Mouse (Mus musculus) lung, embryonic 15.5 days (tissue): ENCODE results near the gene Bcl11b. TPM values are rescaled to one million over a fixed set of nuclear protein-coding genes. Genes with fewer than 3 reads are reported as not detected.
A peak's percentile ranks its signal among the peaks of the same experiment; 100 is the strongest.

Experiments used
- ATAC-seq: fragments of 200-750 bp; cut with Nextera tagmentation; 2 replicates; pipeline ENCODE4 v1.8.0; 2017; ENCODE audit warnings: moderate number of reproducible peaks, borderline replicate concordance; ENCODE audit not compliant: low FRiP score, low TSS enrichment; ENCODE audit errors: extremely low read depth
- H3K27ac ChIP-seq: fragments of 300-500 bp; sonication (generic); 2 replicates; pipeline ENCODE4 v1.5.1; 2015; ENCODE audit warnings: moderate library complexity, mild to moderate bottlenecking, inconsistent platforms
- H3K27me3 ChIP-seq: fragments of 300-500 bp; sonication (generic); 2 replicates; pipeline ENCODE4 v1.6.1; 2015; ENCODE audit warnings: inconsistent platforms
- H3K36me3 ChIP-seq: fragments of 300-500 bp; sonication (generic); 2 replicates; pipeline ENCODE4 v1.6.1; 2015; ENCODE audit warnings: inconsistent platforms
- H3K4me1 ChIP-seq: fragments of 300-500 bp; sonication (generic); 2 replicates; pipeline ENCODE4 v1.6.1; 2015; ENCODE audit warnings: inconsistent platforms
- H3K4me2 ChIP-seq: fragments of 300-500 bp; sonication (generic); 2 replicates; pipeline ENCODE4 v1.6.1; 2015; ENCODE audit warnings: inconsistent platforms, mild to moderate bottlenecking, moderate library complexity
- H3K4me3 ChIP-seq: fragments of 300-500 bp; sonication (generic); 2 replicates; pipeline ENCODE4 v1.5.1; 2015; ENCODE audit warnings: mild to moderate bottlenecking, inconsistent platforms
- H3K9ac ChIP-seq: fragments of 300-500 bp; sonication (generic); 2 replicates; pipeline ENCODE4 v1.6.1; 2015; ENCODE audit warnings: inconsistent platforms
- H3K9me3 ChIP-seq: fragments of 300-500 bp; sonication (generic); 2 replicates; pipeline ENCODE4 v1.6.1; 2016; ENCODE audit warnings: inconsistent platforms
- WGBS: fragments of 180-500 bp; shearing (Covaris S2); methylation state at CpG from one replicate; pipeline ENCODE4 v1.1.7; 2015; 5-methylcytosine and 5-hydroxymethylcytosine counted together
- polyA plus RNA-seq: library from polyadenylated mRNA; unstranded; fragments of >200 nt; fragmentation: Nextera tagmentation; extraction: Ambion mirVana; gene quantifications from 2 replicates; pipeline ENCODE4 v1.2.1, GENCODE M21; 2015

Gene Bcl11b
- polyA plus RNA-seq, 1 experiment from 2014 or later = 5.2 TPM

DNA sequence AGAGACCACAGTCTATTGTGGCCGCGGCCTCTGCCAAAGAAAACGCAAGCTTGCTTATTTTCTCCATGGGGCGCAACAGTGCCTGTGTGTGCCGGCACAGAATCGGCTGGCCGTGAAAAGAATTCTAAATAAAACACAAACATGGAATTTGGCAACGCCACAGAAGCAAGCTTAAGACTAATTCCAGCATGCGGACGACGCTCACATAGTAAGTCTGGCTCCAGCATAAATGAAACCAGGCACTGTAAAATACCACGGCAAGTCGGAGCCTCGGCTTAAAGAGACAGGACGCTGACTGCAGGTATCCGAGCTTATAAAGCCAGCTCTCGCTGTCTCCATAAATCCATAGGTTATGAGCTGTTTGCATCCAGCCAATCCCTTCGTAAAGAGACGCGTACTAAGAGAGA is 51.1 kb downstream of the Bcl11b start:
- peak overlapping the region; percentile 41 for H3K4me2 ChIP-seq
- no peak overlapping the region for H3K9ac ChIP-seq
- H3K27ac ChIP-seq = no peak overlapping the region
- H3K4me3 ChIP-seq = no peak overlapping the region
- 42% methylated on average over 20 of the region's 20 CpGs for WGBS
- no peaks in the 10 kb centered on the region for H3K27me3 ChIP-seq
- peak; percentile 29; the same call in 1 of the 2 replicates for ATAC-seq
- H3K9me3 ChIP-seq = no peaks in the 10 kb centered on the region
- H3K36me3 ChIP-seq = no peaks in the 10 kb centered on the region
- H3K4me1 ChIP-seq = peaks cover 31% of the 10 kb centered on the region

DNA sequence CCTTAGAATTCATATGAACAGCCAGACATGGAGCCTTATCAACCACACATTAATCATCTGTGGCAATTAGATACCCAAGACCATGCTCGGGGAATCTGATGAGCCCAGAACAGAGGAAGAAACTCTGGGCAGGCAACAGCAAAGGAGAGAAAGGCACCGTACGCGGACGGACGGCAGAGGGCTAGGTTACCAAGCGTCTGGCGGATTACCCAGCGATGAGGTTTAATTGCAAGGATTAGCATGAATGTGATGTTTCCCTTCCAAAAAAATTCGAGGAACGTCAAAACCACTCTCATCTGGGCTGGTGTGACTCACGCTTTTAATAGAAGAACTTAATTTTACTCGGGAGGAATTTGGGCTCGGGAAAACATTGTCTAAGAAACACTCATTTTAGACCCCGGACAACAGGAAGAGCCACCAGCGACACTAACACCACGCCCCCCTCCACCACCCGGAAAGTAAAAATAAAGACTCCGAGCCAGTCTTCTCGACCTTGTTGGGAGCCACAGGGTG is 52.7 kb downstream of the Bcl11b start:
- ATAC-seq = no peak
- no peak overlapping the region for H3K4me3 ChIP-seq
- H3K4me1 ChIP-seq = peaks cover 31% of the 10 kb centered on the region
- no peak overlapping the region for H3K27ac ChIP-seq
- no peak overlapping the region for H3K9ac ChIP-seq
- no peak overlapping the region for H3K4me2 ChIP-seq
- no peaks in the 10 kb centered on the region for H3K9me3 ChIP-seq
- 65% methylated on average over 20 of the region's 20 CpGs for whole genome bisulfite sequencing
- H3K36me3 ChIP-seq = no peaks in the 10 kb centered on the region
- H3K27me3 ChIP-seq = no peaks in the 10 kb centered on the region

DNA sequence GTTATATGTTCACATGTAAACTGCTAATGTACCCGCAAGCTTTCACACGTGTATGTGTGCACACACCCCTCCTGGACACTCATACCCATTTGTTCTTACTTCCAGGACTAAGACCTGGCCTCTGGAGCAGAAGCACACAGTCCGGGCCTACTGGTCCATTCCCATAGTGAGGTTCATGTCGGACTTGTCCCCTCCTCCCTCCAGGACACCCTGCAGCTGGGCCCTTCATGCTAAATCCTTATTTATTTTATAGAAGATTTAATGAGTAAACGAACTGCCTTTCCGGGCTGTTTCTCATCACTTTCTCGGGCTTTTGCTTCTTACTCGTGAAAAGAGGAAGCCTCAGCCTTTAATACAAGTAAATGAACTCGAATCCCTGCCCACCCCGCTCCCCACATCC is 54.0 kb downstream of the Bcl11b start:
- H3K4me2 ChIP-seq = no peak overlapping the region
- peaks cover 27% of the 10 kb centered on the region for H3K4me1 ChIP-seq
- H3K9ac ChIP-seq = no peak overlapping the region
- no peaks in the 10 kb centered on the region for H3K9me3 ChIP-seq
- no peaks in the 10 kb centered on the region for H3K36me3 ChIP-seq
- H3K4me3 ChIP-seq = no peak overlapping the region
- WGBS = 61% methylated on average over 10 of the region's 10 CpGs
- no peaks in the 10 kb centered on the region for H3K27me3 ChIP-seq
- H3K27ac ChIP-seq = no peak overlapping the region
- ATAC-seq = no peak

DNA sequence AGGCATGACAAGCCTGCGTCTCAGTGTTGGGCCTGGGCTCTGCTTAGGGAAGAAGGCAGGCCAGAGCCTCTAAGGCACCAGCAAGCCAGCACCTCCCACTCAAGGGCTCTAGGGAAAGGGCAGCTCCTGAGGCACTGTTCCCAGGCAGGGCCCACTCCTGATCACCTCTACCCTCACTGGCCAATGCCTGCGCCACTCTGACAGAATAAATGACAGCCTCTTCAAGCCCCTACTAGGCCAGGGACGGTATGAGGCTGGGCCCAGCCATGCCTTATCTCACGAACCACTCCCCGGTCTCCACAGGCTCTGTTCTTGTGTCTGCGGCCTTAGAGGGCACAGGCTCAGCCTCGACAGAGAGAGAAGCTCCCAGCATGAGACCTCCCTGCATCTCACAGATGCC is 61.3 kb downstream of the Bcl11b start:
- H3K9ac ChIP-seq = no peak overlapping the region
- H3K36me3 ChIP-seq = no peaks in the 10 kb centered on the region
- WGBS = 64% methylated on average over 7 of the region's 7 CpGs
- no peak overlapping the region for H3K4me3 ChIP-seq
- no peak overlapping the region for H3K27ac ChIP-seq
- no peaks in the 10 kb centered on the region for H3K4me1 ChIP-seq
- ATAC-seq = no peak
- no peaks in the 10 kb centered on the region for H3K9me3 ChIP-seq
- H3K27me3 ChIP-seq = no peaks in the 10 kb centered on the region
- H3K4me2 ChIP-seq = no peak overlapping the region

- WGBS = 85% methylated on average over 9 of the region's 9 CpGs
- Histone ChIP-seq H3K27ac (no peak overlapping the region), H3K4me1 (no peaks in the 10 kb centered on the region), H3K4me2 (no peak overlapping the region), H3K27me3 (0 out of 2 replicates have a peak, but pooled peaks cover 3% of the 10 kb centered on the region), H3K36me3 (no peaks in the 10 kb centered on the region), H3K9ac (no peak overlapping the region), H3K4me3 (no peak overlapping the region), H3K9me3 (no peaks in the 10 kb centered on the region)
- ATAC-seq = no peak
These were observed 62.6 kb downstream of the Bcl11b start for GRCm38 (mm10) chr12:107940774-107941173.

DNA sequence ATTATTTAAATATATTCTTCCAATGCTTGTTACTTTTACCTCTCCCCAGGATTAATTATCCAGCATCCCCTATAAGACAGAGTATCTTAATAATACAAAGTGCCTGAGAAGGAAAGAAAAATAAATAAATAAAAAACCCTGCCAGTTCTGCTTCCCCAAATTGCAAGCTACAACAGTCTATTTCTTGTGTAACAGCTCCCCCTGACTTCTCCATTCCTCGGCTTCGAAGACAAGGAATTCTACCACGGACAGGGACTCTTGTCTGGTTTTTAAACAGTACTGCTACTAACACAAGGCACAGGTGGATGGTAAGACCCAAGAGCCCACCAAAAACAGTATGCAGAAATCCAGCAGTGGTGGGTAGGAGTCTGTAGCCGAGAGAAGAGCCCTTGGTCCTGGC is 64.2 kb downstream of the Bcl11b start:
- no peak overlapping the region for H3K4me3 ChIP-seq
- 52% methylated on average over 4 of the region's 4 CpGs for WGBS
- H3K27ac ChIP-seq = no peak overlapping the region
- H3K27me3 ChIP-seq = 0 out of 2 replicates have a peak, but pooled peaks cover 8% of the 10 kb centered on the region
- no peak overlapping the region for H3K4me2 ChIP-seq
- H3K36me3 ChIP-seq = no peaks in the 10 kb centered on the region
- H3K9ac ChIP-seq = no peak overlapping the region
- H3K9me3 ChIP-seq = no peaks in the 10 kb centered on the region
- 0 out of 2 replicates have a peak, but pooled peaks cover 10% of the 10 kb centered on the region for H3K4me1 ChIP-seq
- no peak for ATAC-seq

DNA sequence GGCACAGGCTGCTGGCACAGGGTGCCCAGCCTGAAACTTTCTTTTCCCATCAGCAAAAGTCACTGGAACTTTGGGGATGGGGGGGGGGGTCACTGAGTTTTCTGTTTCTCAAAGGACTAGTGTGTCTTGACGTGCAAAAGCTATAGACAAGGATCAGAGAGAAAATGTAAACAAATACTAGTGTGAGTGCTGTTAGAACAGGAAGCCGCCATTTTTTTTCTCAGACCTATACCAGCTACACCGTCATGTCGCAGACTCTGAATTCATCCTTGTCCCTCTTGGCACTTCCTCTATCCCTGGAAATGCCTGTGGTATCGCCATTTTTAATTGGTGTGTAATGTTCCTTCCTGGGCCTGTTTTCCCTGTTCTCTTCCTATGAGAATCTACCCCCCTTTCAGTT is 66.4 kb downstream of the Bcl11b start:
- Histone ChIP-seq H3K9ac (no peak overlapping the region), H3K36me3 (no peaks in the 10 kb centered on the region), H3K4me1 (peaks cover 15% of the 10 kb centered on the region; the same call in 1 of the 2 replicates), H3K9me3 (no peaks in the 10 kb centered on the region), H3K4me3 (no peak overlapping the region), H3K27ac (no peak overlapping the region), H3K27me3 (0 out of 2 replicates have a peak, but pooled peaks cover 8% of the 10 kb centered on the region), H3K4me2 (no peak overlapping the region)
- no peak for ATAC-seq
- WGBS = 64% methylated on average over 5 of the region's 5 CpGs

DNA sequence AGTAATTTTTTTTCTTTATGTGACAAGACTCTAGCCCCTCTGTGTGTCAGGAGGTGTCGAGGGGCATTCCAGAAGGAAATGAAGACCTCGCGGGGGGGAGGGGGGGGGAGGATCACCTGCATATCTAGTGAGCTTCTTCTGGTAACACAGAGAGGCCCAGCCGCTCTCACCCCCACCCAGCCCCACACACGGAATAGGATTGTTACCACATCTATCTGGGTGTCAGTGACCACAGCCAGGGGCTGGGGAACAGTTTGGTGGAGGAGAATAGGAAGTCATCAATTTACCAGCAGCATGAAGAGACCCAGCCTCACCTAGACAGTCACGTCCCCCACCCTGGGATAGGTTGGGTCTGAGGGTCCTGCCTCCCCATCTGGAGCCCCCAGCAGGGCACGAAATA is 67.0 kb downstream of the Bcl11b start:
- no peaks in the 10 kb centered on the region for H3K36me3 ChIP-seq
- H3K9ac ChIP-seq = no peak overlapping the region
- WGBS = 64% methylated on average over 7 of the region's 7 CpGs
- no peak overlapping the region for H3K4me3 ChIP-seq
- no peak for ATAC-seq
- H3K9me3 ChIP-seq = no peaks in the 10 kb centered on the region
- H3K27me3 ChIP-seq = 0 out of 2 replicates have a peak, but pooled peaks cover 8% of the 10 kb centered on the region
- no peak overlapping the region for H3K4me2 ChIP-seq
- H3K4me1 ChIP-seq = peaks cover 21% of the 10 kb centered on the region
- H3K27ac ChIP-seq = no peak overlapping the region

DNA sequence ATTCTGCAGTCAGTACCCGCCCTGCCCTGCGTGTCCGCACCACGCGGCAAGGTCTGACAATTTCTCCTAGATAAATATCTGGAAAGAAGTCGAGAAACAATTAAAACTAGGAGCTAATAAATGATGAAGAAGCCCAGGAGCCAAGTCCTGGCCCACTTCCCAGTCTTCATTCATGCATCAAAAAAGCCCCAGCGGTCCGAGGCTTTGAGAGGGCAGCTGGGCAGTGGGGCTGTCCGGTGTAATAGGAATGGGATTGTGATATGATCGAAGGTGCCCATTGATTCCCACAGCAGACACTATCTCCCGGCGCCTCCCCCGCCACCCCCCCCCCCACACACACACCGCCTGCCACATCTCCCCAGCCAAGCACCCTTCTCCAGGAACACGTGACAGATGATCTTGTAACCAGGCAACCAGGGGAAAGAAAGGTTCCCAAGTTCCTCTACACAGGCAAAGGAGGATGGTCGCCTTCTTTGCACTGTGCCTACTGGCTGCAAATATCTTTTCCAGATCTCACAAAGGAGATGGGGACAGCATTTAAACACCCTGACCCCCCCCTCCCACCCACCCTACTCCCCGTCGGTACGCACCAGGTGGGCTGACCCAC is 68.5 kb downstream of the Bcl11b start:
- Histone ChIP-seq H3K36me3 (no peaks in the 10 kb centered on the region), H3K27ac (no peak overlapping the region), H3K9ac (no peak overlapping the region), H3K4me1 (peaks cover 35% of the 10 kb centered on the region), H3K9me3 (no peaks in the 10 kb centered on the region), H3K27me3 (0 out of 2 replicates have a peak, but pooled peaks cover 8% of the 10 kb centered on the region), H3K4me3 (no peak overlapping the region), H3K4me2 (no peak overlapping the region)
- ATAC-seq = no peak
- WGBS = 50% methylated on average over 19 of the region's 19 CpGs

GRCm38 (mm10) chr12:107932140-107932539 is 71.3 kb downstream of the Bcl11b start:
- no peak overlapping the region for H3K27ac ChIP-seq
- H3K9ac ChIP-seq = no peak overlapping the region
- 63% methylated on average over 12 of the region's 12 CpGs for WGBS
- H3K4me1 ChIP-seq = peaks cover 59% of the 10 kb centered on the region
- no peak for ATAC-seq
- no peak overlapping the region for H3K4me3 ChIP-seq
- H3K4me2 ChIP-seq = no peak overlapping the region
- no peaks in the 10 kb centered on the region for H3K36me3 ChIP-seq
- H3K9me3 ChIP-seq = no peaks in the 10 kb centered on the region
- H3K27me3 ChIP-seq = 0 out of 2 replicates have a peak, but pooled peaks cover 8% of the 10 kb centered on the region

DNA sequence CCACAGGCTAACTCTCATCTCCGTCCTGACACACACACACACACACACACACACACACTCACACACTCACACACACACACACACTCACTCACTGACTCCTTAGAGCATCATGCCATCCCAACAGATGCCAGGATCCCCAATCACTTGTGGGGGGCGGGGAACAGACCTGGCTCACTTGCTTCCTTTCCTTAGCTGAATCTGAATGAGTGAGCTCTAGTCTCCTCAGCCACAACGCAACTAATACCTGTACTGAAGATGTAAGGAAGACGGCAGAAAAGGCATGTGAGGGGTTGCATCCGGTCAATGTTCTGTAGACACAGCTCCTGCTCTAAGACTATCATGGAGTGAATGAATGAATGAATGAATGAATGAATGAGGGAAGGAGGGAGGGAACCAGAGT is 71.9 kb downstream of the Bcl11b start:
- no peak overlapping the region for H3K9ac ChIP-seq
- H3K27ac ChIP-seq = peak overlapping the region; percentile 72
- WGBS = 54% methylated on average over 5 of the region's 5 CpGs
- H3K36me3 ChIP-seq = no peaks in the 10 kb centered on the region
- peak overlapping the region; percentile 46 for H3K4me2 ChIP-seq
- no peak for ATAC-seq
- H3K27me3 ChIP-seq = 0 out of 2 replicates have a peak, but pooled peaks cover 8% of the 10 kb centered on the region
- no peaks in the 10 kb centered on the region for H3K9me3 ChIP-seq
- H3K4me3 ChIP-seq = no peak overlapping the region
- peaks cover 59% of the 10 kb centered on the region for H3K4me1 ChIP-seq

DNA sequence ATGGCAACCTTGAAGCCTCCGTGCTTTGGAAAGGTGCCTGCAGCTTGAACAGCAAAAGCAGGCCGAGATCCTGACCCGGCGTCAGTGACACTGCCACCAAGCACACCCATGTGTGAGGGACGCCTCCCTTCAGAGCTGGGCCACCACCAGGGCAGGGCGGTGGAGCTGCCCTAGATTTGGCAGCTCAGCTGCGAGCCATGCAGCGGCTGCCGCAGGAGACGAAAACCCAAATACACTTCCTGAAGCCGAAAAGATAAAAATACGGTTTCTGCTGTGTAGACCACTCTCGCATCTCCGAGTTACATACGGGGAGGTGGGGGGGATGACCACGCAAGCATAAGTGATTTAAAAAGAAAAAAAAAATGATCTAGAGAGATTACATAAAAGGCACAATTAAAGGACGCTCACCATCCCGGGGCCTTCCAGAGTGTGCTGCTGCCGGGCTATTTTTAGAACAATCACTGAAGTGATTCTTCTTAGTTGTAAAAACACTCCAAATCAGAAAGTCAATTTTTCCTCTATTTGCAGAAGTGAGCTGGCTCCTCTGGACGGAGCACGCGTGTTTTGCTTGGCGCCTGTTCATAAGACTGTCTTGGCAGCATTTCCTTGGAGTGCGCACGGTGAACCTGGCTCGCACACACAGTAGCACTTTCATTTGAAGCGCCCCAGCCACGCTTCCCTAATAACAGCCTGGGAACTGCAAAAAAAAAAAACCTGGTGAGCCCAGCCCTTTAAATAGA is 72.6 kb downstream of the Bcl11b start:
- ATAC-seq = peak; percentile 65
- Histone ChIP-seq H3K4me2 (peak overlapping the region; percentile 46), H3K27ac (peak overlapping the region; percentile 72), H3K9ac (no peak overlapping the region), H3K27me3 (0 out of 2 replicates have a peak, but pooled peaks cover 8% of the 10 kb centered on the region), H3K4me3 (no peak overlapping the region), H3K4me1 (peaks cover 59% of the 10 kb centered on the region), H3K36me3 (no peaks in the 10 kb centered on the region), H3K9me3 (no peaks in the 10 kb centered on the region)
- 14% methylated on average over 28 of the region's 28 CpGs for WGBS
